Mouse (Mus musculus): ENCODE data around the gene Helz2.
A peak's percentile ranks its signal among the peaks of the same experiment; 100 is the strongest.
"Not testable (repeated sequence)": the region's sequence is repeated elsewhere in the genome, so short reads cannot be mapped to it uniquely, and the experiment has no call there.

Helz2 gene

GRCm38 (mm10) chr2:181191385-181191784, 50.4 kb downstream of the Helz2 start:
- DNase-seq: not testable (repeated sequence)

GRCm38 (mm10) chr2:181189321-181189720, 52.5 kb downstream of the Helz2 start:
- DNase-seq: no peak

GRCm38 (mm10) chr2:181188681-181189080, 53.1 kb downstream of the Helz2 start:
- peak; percentile 32 for DNase-seq

- DNase-seq: peak; percentile 94
Observed at GRCm38 (mm10) chr2:181187121-181188000, 54.5 kb downstream of the Helz2 start, which contains the start of gene Ppdpf. Gene Ppdpf, plus strand, starts transcription at chr2:181187247.

- DNase-seq: peak; percentile 89
Observed at GRCm38 (mm10) chr2:181186635-181187034, 55.2 kb downstream of the Helz2 start.

- DNase-seq: no peak
Observed at GRCm38 (mm10) chr2:181180898-181181297, 60.9 kb downstream of the Helz2 start.

GRCm38 (mm10) chr2:181178471-181178870, 63.4 kb downstream of the Helz2 start:
- DNase-seq: no peak

- no peak for DNase-seq
Observed at GRCm38 (mm10) chr2:181178015-181178414, 63.8 kb downstream of the Helz2 start.

All from thymus, postnatal 4 days (tissue).